Mouse (Mus musculus): ENCODE measurements at regions not wholly inside any gene's neighbourhood (a gene's known extent, or its start where the extent isn't known, plus 50 kb on each side); places are given as distances from the start of the nearest gene placed in this dataset.
A peak's percentile ranks its signal among the peaks of the same experiment; 100 is the strongest.
"Not testable (repeated sequence)": the region's sequence is repeated elsewhere in the genome, so short reads cannot be mapped to it uniquely, and the experiment has no call there.

DNA sequence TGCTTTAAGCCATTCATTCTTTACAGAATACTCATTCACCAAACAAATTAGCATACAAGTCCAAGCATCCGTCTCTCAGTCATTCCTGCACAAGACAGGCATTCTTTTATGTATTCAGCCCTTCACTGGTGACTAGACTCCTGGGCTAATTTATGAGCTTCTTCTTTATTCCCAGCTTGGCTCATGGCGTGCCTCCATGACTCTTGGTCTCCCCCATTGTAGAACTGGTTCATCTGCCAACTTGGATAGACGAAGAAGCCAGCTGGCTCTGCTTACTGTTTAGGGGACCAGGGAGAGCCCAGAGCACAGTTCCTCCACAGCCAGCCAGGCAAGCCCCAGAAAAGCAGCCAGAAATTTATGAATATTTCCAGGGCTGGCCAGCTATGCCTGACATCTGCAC is 421.2 kb upstream of the N6amt1 start:
- peak; percentile 51 to 64 for DNase-seq (ENCODE audit: low spot score in 2 of 2)

DNA sequence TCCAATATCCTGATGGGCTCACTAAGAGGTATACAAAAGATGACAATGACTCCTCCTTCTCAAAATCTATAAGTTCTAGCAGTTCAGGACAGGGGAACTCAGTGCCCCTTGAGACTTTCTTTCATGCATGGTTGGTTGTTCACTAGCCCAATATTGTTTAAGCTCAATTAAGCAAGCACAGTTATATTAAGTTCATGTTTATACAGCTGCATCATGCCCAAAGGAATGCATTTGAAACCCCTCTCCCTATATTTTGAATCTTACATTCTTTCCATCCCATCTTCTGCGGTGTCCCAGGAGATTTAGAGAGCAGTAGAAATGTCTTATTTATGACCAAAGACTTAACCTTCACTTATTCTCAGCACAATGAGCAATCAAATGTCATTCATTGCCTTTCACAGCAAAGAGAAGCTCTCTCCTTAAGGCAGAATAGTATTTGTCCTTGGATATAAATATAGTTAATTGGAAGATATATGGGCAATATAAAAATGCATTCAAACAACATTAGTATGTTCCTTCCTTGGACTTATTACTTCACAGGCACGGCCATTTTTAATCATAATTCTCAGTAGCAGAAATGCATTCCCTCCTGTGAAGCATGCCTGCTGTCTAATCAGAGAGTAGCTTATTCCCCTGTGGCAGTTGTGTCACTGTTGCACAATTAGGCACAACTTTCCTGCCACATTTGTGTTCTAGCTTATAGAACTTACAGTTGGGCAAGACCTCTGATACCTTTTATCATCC is 455.8 kb upstream of the N6amt1 start:
- no peak for DNase-seq (ENCODE audit: low spot score in 2 of 2)

DNA sequence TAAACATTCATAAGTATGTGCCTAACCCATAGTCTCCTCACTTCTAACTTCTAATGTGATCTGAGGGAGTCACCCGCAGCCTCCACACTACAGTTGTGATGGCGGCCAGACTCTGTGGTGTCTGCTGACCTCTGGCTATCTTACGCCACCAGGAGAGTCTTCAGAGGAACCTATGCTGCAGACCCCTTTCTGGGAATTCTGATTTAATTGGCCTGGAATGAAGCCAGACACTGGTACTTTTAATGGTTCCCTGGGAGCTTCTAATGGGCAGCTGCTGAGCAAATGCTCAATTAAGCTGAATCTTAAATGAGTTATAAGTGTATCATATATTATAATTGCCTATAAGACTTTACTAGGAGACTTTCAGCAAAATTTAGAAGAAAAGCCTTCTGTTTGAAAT is 459.0 kb upstream of the N6amt1 start:
- DNase-seq (ENCODE audit: low spot score in 2 of 2) = no peak

DNA sequence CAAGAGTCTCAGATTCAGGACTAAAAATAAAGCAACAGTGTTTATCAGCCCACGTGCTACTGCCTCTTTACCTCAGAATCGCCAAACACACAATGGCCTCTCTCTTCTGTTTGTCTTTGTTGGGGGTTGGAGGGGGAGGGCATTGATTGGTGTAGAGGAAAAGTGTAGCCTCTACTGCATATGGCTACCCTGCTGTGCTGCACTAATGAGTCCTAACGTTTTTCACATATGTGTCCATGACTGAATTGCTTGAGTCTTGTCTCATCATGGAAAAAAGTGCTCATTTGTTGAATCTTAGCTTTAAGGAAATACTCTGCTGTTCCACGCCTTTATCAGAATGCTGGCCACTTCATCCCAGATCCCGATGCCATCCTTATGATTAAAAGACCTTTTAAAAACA is 459.7 kb upstream of the N6amt1 start:
- DNase-seq (ENCODE audit: low spot score in 2 of 2) = no peak

- DNase-seq (ENCODE audit: low spot score in 2 of 2) = no peak
Observed at GRCm38 (mm10) chr16:86888421-86888820, 465.6 kb upstream of the N6amt1 start.

GRCm38 (mm10) chr16:86887605-86888004 is 466.4 kb upstream of the N6amt1 start:
- no peak for DNase-seq (ENCODE audit: low spot score in 2 of 2)

GRCm38 (mm10) chr16:86883862-86884261 is 470.1 kb upstream of the N6amt1 start:
- DNase-seq (ENCODE audit: low spot score in 2 of 2) = no peak

DNA sequence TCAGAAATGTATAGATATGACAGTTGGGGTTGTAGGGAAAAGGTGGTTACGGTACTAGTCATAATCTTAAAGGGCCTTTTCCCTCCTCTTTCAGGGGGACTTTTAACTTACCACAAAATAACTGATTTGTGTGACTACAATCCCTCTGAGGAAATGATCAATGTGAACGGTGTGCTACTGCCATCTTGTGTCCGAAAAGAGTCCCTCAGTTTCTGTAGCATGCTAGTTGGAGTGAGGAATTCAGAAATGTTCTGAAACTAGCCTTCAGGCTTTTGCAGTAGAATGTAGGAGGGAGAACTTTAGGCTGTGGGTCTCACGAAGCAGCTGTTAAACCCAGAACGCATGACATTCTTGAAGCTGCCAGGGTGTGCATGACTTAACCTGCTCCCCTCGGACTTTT is 471.5 kb upstream of the N6amt1 start:
- DNase-seq (ENCODE audit: low spot score in 2 of 2) = peak; percentile 62 to 72

DNA sequence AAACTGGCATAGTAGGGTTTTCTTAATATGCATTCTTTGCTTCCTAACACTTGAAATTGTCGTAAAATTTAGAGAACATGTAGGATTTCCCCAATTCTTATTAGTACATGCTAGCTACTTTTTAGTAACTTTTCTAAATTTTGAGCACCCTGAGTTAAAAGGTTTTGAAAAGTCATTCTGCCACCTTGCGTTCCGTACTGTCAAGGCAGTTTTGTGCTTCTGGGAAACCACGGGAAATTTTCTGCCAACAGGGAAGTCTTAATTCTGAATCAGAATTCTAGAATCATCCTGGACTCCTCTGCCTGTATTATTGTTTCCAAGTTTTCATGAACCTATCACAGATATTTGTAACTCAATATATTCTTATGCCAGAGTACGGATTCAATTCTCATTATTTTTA is 472.4 kb upstream of the N6amt1 start:
- no peak for DNase-seq (ENCODE audit: low spot score in 2 of 2)

- no peak for DNase-seq (ENCODE audit: low spot score in 2 of 2)
Observed at GRCm38 (mm10) chr16:86860828-86861227, 493.2 kb upstream of the N6amt1 start.

GRCm38 (mm10) chr16:86855891-86856290 is 498.1 kb upstream of the N6amt1 start:
- DNase-seq (ENCODE audit: low spot score in 2 of 2) = no peak

DNA sequence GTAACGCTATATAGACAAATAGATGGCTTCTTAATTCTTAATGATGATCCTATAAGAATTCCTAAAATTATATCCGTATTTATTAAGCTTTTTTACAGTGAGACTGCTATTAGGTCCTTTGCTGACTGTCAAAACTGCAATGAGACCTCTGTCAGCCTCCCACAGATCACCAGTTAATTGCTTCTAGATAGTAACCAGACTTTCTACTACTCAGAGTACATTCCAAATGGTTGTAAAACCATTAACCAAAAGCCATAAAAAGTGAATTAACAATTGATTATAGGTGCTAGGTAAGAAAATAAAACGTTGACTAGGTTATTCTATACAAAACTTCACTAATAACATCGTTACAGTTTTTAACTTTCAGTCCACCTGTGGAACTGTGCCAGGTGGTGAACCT is 498.7 kb upstream of the N6amt1 start:
- DNase-seq (ENCODE audit: low spot score in 2 of 2) = no peak

DNA sequence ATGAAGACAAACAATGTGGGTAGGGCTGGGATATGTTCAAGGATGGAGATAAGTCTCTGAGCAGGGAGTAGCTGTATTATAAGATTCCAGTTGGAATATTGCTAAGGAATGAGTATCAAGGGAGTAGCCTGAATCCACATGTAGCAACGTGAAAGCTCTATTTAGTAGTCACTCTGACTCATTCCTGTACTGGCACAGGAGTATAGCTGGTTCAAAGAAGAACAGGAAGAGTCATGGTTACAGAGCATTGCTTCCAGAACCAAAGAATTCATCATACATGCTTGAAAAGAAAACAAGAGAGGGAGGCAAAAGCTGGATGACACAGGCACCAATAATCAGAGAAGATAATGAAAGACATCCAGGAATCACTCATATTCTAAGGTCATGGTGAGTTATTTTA is 500.6 kb upstream of the N6amt1 start:
- no peak for DNase-seq (ENCODE audit: low spot score in 2 of 2)

DNA sequence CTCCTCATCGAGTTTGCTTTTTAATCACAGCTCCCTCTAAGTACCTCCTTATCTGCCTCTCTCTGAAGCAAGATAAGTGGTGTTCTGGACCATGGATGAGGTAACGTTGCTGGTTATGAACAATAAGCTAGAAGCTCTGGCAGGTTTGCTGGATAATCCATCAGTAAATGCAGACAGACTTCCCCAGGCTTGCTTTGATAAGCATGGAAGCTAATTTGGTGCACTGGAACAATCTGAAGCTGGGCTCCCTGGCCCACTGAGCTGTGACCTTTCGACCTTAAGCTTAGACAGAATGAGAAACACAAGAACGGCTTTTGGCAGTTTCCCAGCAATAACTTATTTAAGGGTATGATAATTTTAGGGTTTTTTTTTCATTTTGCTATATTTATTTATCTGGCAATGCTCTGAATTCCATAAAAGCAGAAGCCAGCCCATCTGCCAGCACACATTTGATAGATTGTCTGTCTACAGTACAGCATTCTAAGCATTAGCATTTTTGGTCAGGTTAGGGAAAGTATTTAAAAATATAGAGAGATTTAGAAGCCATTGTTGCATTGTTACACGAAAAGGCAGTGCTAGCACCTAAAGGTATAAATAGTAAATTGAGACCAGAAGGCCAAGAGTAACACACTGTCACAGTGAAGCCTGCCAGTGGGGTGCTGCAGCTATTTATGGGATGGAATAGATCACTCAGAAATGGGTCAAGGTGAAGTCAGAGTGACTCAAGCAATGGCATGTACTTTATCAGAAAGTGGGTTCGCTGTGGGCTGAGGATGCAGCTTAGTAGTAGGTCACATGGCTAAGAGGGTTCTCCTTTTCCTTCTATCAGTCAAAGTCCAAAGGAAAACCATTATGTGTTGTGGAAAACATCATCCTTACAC is 515.3 kb upstream of the N6amt1 start:
- peak; percentile 3 to 32 for DNase-seq (ENCODE audit: low spot score in 2 of 2)

DNA sequence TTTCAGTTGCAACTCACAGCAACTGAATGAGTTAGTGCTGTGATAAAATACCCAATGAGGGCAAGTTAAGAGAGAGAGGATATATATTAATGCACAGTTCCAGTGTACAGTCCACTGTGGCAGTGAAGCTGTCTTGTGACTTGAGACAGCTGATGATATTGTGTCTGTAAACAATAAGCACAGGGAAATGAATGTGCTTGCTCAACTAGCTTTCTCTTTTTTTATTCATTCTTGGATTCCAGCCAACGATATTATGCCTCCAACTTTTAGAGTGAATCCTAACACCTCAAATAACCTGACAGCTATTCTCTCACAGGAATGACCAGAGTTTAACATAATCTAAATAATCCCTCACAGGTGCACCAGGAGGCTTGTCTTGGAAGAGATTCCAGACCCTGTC is 526.3 kb upstream of the N6amt1 start:
- no peak for DNase-seq (ENCODE audit: low spot score in 2 of 2)

GRCm38 (mm10) chr16:86826641-86827040 is 527.3 kb upstream of the N6amt1 start:
- DNase-seq (ENCODE audit: low spot score in 2 of 2) = no peak

GRCm38 (mm10) chr16:86823496-86823895 is 530.5 kb upstream of the N6amt1 start:
- no peak for DNase-seq (ENCODE audit: low spot score in 2 of 2)

GRCm38 (mm10) chr16:86821586-86821985 is 532.4 kb upstream of the N6amt1 start:
- DNase-seq (ENCODE audit: low spot score in 2 of 2) = no peak

- DNase-seq (ENCODE audit: low spot score in 2 of 2) = not testable (repeated sequence)
Observed at GRCm38 (mm10) chr16:86818639-86819038, 535.3 kb upstream of the N6amt1 start.

DNA sequence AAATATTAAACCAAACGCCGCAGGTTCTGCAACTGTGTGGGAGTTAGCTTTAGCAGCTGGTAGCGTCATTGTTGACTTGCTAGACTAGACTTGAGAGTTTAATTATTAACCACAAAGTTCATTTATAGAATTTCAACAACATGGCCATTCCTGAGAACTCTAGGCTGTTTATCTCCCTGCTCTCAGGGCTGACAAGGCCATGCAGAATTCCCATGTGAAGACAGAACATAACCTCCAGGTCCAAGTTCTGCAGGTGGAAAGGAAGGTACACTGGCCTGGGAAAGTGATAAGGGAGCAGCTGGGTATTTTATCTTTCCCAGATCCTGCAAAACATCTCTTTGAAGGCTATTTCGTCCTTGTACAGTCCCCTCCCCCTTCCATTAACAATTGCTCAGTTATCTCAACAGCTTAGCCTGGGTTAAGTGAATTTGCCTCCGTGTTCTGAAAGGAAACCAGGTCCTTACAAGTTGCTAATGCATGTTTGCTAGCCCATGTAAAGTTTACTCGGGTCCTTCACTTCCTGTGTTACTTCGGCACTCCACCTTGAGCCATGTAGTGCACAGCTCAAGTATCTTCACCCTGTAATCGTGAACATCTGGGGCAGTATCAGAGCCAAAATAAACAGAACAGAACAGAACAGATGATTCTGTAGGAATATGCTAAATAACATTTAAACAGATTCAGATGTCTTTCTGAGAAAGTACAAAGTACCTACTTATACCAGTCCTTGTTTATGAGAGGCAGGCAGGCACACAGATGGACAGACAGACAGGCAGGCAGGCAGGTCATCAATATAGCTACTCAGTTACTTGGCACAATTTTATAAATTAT is 537.0 kb upstream of the N6amt1 start:
- DNase-seq (ENCODE audit: low spot score in 2 of 2) = no peak

DNA sequence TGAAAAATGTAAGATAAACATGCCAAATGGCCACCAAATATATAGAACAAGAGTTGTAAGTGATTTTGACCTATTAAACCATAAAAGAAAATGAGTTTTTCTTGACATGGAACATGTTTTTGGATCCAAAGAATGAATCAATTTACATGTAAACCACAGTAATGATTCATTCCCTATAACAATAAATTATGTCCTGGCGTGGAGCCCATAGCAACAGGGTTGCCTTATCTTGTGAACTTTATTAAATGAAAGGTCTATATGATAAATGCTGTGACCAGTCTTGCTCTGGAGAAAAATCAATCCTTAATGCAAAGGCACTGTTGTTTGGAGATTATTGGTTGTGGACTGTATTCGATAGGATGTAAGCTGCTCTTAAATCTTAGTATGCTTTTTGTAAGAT is 538.0 kb upstream of the N6amt1 start:
- no peak for DNase-seq (ENCODE audit: low spot score in 2 of 2)

DNA sequence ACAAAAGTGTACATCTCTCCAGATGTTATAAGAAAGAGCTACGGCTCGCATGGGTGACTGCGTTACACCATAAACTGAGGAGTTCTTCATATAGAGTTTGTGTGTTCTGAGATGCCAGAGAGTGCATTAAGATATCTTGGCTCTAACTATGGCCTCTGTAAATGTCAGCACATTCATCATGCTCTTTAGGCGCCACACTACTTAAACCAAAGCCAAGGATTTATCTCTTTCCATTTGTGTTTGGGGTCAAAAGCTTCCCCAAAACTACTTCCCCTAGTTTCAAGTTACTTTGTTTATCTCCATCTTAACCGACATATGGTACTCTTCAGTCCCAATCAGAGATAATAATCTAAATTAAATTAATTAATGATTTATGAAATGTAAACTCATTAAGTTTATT is 541.3 kb upstream of the N6amt1 start:
- no peak for DNase-seq (ENCODE audit: low spot score in 2 of 2)

Data from layer of hippocampus, postnatal 10 days (tissue).